Mouse (Mus musculus) CD8-positive naive resting alpha-beta T cell, adult 57 days (primary cell): Measurements from ENCODE around the gene Mtg2. TPM values are rescaled to one million over a fixed set of nuclear protein-coding genes. Genes with fewer than 3 reads are reported as not detected.

Experiments used
- total RNA-seq: library from RNA; stranded (reverse); gene quantifications from one replicate; pipeline ENCODE4 v1.2.4, GENCODE M21; 2023

Gene Mtg2
- total RNA-seq = 25.2 TPM

DNA sequence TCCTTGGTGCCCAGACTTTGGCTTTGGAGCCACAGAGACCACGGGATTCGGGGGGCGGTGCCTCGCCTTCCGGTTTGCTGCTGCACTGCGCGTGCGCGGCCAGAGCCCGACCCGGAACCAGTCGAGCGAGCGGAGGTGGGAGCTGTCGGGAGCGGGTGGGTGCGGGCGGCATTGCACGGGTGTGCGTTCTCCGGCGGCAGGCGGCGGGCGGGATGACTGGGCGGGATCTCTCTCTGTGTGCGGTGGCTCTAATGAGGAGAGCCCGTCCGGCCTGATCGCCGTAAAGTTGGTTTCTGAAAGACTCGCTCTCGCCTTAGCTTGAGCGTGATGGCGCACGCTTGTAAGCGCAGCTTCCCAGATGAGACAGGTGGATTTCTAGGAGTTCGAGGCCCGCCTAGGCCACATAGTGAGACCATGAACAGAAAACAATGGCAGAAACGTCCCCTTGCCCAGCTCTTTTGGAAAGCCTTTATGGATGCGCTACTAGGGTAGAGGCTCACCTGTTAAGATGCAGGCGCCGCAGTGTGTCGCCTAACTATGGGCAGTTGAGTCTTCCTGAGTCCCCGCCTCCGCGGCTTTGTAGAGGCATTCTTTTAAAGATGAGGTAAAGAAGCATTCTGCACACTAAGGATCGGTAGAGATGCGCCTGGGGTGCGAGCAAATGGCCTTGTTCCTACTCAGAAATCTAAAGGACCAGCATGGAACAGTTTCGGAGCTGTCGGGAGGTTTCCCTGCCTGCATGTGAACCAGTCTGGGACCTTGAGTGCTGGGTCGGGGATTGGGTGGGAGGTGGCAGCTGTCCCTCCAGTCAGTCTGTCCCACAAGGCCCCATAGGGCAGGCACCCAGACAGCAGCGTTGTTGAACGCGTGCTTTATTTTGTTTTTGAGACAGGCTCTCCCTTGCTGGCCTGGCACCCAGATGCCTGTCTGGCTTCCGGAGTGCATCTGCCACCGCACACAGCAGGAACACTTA, at the start of gene Mtg2:
Gene Mtg2, plus strand, starts transcription at position 108 of the 973 bp plus-strand sequence.

DNA sequence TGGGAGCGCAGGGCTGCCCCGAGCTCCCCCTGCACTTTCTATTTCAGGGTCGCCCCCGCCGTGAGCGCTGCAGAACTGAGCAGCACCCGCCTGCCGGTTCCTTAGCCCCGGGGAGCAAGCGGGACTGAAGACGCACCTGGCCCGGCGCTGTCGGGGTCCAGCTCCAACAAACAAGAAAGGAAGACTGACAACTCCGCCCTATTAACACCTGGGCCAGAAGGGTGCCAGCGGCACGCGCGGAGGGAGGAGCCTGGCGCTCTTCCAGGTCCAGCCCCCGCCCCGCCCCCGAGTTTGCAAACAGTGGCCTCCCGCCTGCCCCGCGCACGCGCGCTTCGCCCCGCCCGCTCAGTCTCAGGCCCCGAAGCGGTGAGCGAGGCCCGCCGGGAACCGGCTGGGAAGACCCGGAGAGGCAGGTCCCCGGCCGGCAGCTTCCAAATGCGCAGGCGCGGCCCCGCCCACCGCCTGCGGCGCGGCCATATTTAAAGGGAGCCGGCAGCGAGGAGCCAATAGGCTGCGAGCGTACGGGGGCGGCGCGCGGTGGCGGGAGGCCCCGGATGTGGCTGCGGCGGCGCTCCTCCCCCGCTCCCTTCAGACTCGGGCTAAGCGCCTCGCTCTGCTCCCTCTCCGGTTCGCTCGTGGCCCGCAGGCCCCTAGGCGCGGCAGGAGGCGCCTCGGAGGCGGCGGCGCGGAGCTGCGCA, 45.8 kb upstream of the Mtg2 start, which contains the start of gene Lsm14b:
Gene Lsm14b, plus strand, starts transcription at position 587 of the 698 bp plus-strand sequence.

DNA sequence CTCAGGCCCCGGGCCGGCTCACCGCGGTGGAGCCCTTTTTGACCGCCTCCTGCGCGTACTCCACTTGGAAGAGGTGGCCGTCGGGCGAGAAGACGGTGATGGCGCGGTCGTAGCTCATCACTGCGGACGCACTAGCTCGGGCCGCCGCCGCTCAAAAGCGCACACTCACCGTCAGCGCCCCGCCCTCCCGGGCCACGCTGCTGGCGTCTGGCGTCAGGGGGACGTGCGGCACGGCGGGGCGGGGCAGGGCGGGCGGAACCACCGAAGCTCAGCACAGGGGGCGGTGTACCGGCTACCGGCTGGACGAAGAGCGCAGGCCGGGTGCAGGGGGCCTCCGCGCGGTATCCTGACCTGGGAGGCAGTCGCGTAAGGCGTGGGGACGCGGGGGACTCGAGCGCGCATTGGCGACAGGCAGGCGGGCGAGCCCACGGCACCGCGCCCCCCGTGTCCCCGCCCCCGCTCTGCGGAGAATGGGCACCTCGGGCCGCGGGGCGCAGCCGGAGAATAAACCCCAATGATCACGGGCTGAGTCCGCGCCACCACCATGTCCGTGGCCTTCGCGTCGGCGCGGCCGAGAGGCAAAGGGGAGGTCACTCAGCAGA, 28.0 kb upstream of the Mtg2 start, which contains the start of the genes Psma7 and Ss18l1:
Gene Psma7, minus strand, starts transcription at position 178 of the 602 bp plus-strand sequence.
Gene Ss18l1, plus strand, starts transcription at position 254 of the 602 bp plus-strand sequence.

DNA sequence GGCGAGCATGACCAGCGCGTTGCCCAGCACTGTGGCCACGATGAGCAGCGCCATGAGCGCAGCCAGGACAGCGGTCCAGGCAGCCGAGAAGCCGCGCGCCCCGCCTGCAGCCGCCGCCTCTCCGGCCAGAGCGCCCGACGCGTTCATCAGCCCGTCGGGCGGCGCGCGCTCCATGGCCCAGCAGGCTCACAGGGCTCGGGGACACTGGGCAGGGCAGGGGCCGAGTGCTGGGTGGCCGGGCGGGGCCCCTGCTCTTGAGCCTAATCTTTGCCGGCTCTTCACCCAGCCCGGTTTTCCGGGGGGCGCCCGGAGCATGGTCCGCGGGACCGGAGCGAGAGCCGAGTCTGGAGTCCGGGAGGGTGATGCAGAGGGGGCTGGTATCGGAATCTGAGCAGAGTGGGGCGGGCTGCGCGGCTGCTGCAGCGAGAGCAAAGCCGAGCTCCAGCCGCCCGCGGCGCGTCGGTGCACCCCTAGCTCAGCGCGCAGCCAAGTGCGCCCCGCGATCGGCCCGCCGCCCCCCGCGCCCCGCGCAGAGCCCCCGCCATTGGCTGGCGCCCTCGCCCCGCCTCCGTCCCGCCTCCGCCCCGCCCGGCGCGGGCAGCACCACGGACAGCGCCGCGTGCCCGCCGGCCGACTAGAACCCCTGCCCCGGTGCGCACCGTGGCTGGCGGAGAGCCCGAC, 33.7 kb downstream of the Mtg2 start, which contains the start of gene Hrh3:
Gene Hrh3, minus strand, starts transcription at position 511 of the 681 bp plus-strand sequence.

DNA sequence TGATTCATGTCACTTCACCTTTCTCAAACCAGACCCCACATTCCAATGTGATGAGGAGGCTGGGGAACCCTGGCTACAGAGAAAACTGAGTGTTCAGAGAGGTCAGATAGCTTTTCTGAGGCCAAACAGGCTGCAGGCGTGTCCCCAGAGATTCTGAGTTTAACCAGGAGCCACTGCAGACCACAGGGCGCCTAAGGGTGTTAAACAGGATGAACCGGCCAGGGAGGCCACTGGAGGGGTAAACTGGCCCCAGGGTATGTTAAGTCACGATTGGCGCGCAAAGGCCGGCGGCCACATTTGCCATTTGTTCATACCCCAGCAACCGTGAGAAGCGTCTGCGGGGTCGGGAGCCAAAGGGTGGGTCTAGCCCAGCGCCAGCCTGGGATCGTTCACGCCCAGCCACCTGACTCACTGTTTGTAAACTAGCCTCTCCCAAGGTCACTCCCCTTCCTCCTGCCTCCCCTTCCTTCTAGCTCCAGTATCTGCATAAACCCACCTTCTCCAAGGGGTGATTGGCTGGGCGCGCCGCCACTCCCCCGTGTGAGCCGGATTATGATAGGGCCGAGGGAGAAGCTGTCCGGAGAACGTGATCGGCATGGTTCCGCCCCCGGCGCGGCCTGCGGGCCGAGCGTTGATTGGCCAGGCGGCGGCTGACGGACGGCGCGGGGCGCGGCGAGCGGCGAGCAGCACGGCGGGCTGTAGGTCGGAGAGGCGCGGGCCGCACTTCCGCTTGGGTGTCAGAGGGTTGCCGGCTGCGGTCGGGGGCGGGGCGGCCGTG, 48.5 kb downstream of the Mtg2 start, which contains the start of gene Osbpl2:
Gene Osbpl2, plus strand, starts transcription at position 646 of the 778 bp plus-strand sequence.

Other genes starting within 250 kb of the Mtg2 start
- 42.1 TPM for gene Taf4, start 93.9 kb upstream of the Mtg2 start, total RNA-seq
- 44.7 TPM for gene Lsm14b, start 45.6 kb upstream of the Mtg2 start, total RNA-seq
- gene Psma7, start 28.2 kb upstream of the Mtg2 start, total RNA-seq = 141 TPM
- 5.2 TPM for gene Ss18l1, start 28.1 kb upstream of the Mtg2 start, total RNA-seq
- gene Hrh3, start 33.9 kb downstream of the Mtg2 start, total RNA-seq = not detected
- 32.3 TPM for gene Osbpl2, start 48.7 kb downstream of the Mtg2 start, total RNA-seq
- gene Adrm1, start 100.9 kb downstream of the Mtg2 start, total RNA-seq = 98.2 TPM
- 0.03 TPM for gene Lama5, start 155.3 kb downstream of the Mtg2 start, total RNA-seq
- 2,859 TPM for gene Rps21, start 186.8 kb downstream of the Mtg2 start, total RNA-seq
- gene Cables2, start 202.9 kb downstream of the Mtg2 start, total RNA-seq = 39.2 TPM
- gene Rbbp8nl, start 219.3 kb downstream of the Mtg2 start, total RNA-seq = not detected